Mouse (Mus musculus) liver, embryonic 13.5 days (tissue): Measurements from ENCODE around the gene Rprd2. TPM values are rescaled to one million over a fixed set of nuclear protein-coding genes. Genes with fewer than 3 reads are reported as not detected.

Experiments used
- ATAC-seq: fragments of 200-750 bp; cut with Nextera tagmentation; 2 replicates; pipeline ENCODE4 v1.8.0; 2017; ENCODE audit warnings: low read depth, mild to moderate bottlenecking, moderate number of reproducible peaks, moderate library complexity
- DNase-seq: peaks from one replicate; pipeline ENCODE4 v3.0.0; 2022
- H3K27ac ChIP-seq: fragments of 300-500 bp; sonication (generic); 2 replicates; pipeline ENCODE4 v1.5.1; 2015; ENCODE audit warnings: moderate library complexity, mild to moderate bottlenecking, inconsistent platforms
- H3K27me3 ChIP-seq: fragments of 300-500 bp; sonication (generic); 2 replicates; pipeline ENCODE4 v1.6.1; 2015; ENCODE audit warnings: mild to moderate bottlenecking, inconsistent platforms
- H3K36me3 ChIP-seq: fragments of 300-500 bp; sonication (generic); 2 replicates; pipeline ENCODE4 v1.6.1; 2015; ENCODE audit warnings: mild to moderate bottlenecking, inconsistent platforms
- H3K4me1 ChIP-seq: fragments of 300-500 bp; sonication (generic); replicated peaks from 2 replicates; pipeline ENCODE4 v1.6.1; 2015; ENCODE audit warnings: inconsistent platforms
- H3K4me2 ChIP-seq: fragments of 300-500 bp; sonication (generic); 2 replicates; pipeline ENCODE4 v1.6.1; 2015; ENCODE audit warnings: inconsistent platforms, mild to moderate bottlenecking, moderate library complexity
- H3K4me3 ChIP-seq: fragments of 300-500 bp; sonication (generic); replicated peaks from 2 replicates; pipeline ENCODE4 v1.5.1; 2015; ENCODE audit warnings: mild to moderate bottlenecking, inconsistent platforms
- H3K9ac ChIP-seq: fragments of 300-500 bp; sonication (generic); 2 replicates; pipeline ENCODE4 v1.6.1; 2015; ENCODE audit warnings: mild to moderate bottlenecking, inconsistent platforms
- H3K9me3 ChIP-seq: fragments of 300-500 bp; sonication (generic); replicated peaks from 2 replicates; pipeline ENCODE4 v1.6.1; 2016; ENCODE audit warnings: inconsistent platforms
- WGBS: fragments of 180-500 bp; shearing (Covaris S2); methylation state at CpG from one replicate; pipeline ENCODE4 v1.1.7; 2015; ENCODE audit not compliant: insufficient replicate concordance; 5-methylcytosine and 5-hydroxymethylcytosine counted together
- microRNA-seq: library from miRNA; unstranded; fragments of <30 nt; microRNA quantifications from one replicate; pipeline ENCODE4, GENCODE M21; 2016
- polyA plus RNA-seq: library from polyadenylated mRNA; unstranded; fragments of >200 nt; fragmentation: Nextera tagmentation; extraction: Ambion mirVana; gene quantifications from 2 replicates; pipeline ENCODE4 v1.2.1, GENCODE M21; 2015

Rprd2 gene
- polyA plus RNA-seq, 1 experiment from 2014 or later = 7.9 TPM

- no peak overlapping the region for H3K4me2 ChIP-seq
- no peak overlapping the region for H3K9ac ChIP-seq
- no peak for DNase-seq
- H3K4me1 ChIP-seq = no peaks in the 10 kb centered on the region
- no peak for ATAC-seq
- WGBS = 77% methylated on average over 1 of the region's 1 CpGs
- no peaks in the 10 kb centered on the region for H3K36me3 ChIP-seq
- no peak overlapping the region for H3K27ac ChIP-seq
- H3K27me3 ChIP-seq = no peaks in the 10 kb centered on the region
- H3K9me3 ChIP-seq = no peaks in the 10 kb centered on the region
- H3K4me3 ChIP-seq = no peak overlapping the region
Observed at GRCm38 (mm10) chr3:95716075-95716474, 102.6 kb downstream of the Rprd2 start.

Small RNAs within 50 kb of the gene (microRNA-seq; reads per million reads assigned to microRNA genes)
- 0.88 reads per million for gene Mir7014

Other genes starting within 250 kb of the Rprd2 start
- gene Golph3l, start 229.9 kb downstream of the Rprd2 start, polyA plus RNA-seq = 28.1 and 34.1 TPM in 2 replicates
- gene Ensa, start 193.9 kb downstream of the Rprd2 start, polyA plus RNA-seq = 33.4 and 36.8 TPM in 2 replicates
- gene Mcl1, start 160.1 kb downstream of the Rprd2 start, polyA plus RNA-seq = 31.8 and 33.3 TPM in 2 replicates
- gene Adamtsl4, start 130.9 kb downstream of the Rprd2 start, polyA plus RNA-seq = 0.37 and 0.83 TPM in 2 replicates
- gene Ecm1, start 79.3 kb downstream of the Rprd2 start, polyA plus RNA-seq = 9.8 and 10.7 TPM in 2 replicates
- 49.4 and 50.4 TPM in 2 replicates for gene Tars2, start 58.7 kb downstream of the Rprd2 start, polyA plus RNA-seq
- 30.7 and 36.6 TPM in 2 replicates for gene Prpf3, start 37.0 kb upstream of the Rprd2 start, polyA plus RNA-seq
- gene Mrps21, start 52.7 kb upstream of the Rprd2 start, polyA plus RNA-seq = 256 and 257 TPM in 2 replicates
- 0.88 and 1.4 TPM in 2 replicates for gene Ciart, start 63.4 kb upstream of the Rprd2 start, polyA plus RNA-seq
- 6.6 and 8.6 TPM in 2 replicates for gene BC028528, start 73.1 kb upstream of the Rprd2 start, polyA plus RNA-seq
- 17.1 and 18.5 TPM in 2 replicates for gene Aph1a, start 75.1 kb upstream of the Rprd2 start, polyA plus RNA-seq
- gene Car14, start 85.8 kb upstream of the Rprd2 start, polyA plus RNA-seq = 10.3 and 10.8 TPM in 2 replicates
- 163 and 218 TPM in 2 replicates for gene Anp32e, start 110.4 kb upstream of the Rprd2 start, polyA plus RNA-seq
- 6.9 and 7.8 TPM in 2 replicates for gene Plekho1, start 177.1 kb upstream of the Rprd2 start, polyA plus RNA-seq
- 17.3 and 17.7 TPM in 2 replicates for gene Vps45, start 239.6 kb upstream of the Rprd2 start, polyA plus RNA-seq